Mouse (Mus musculus): ENCODE results near the gene Lpar5. TPM values are rescaled to one million over a fixed set of nuclear protein-coding genes. Genes with fewer than 3 reads are reported as not detected.

Gene Lpar5
- polyA plus RNA-seq, 1 experiment: not detected

DNA sequence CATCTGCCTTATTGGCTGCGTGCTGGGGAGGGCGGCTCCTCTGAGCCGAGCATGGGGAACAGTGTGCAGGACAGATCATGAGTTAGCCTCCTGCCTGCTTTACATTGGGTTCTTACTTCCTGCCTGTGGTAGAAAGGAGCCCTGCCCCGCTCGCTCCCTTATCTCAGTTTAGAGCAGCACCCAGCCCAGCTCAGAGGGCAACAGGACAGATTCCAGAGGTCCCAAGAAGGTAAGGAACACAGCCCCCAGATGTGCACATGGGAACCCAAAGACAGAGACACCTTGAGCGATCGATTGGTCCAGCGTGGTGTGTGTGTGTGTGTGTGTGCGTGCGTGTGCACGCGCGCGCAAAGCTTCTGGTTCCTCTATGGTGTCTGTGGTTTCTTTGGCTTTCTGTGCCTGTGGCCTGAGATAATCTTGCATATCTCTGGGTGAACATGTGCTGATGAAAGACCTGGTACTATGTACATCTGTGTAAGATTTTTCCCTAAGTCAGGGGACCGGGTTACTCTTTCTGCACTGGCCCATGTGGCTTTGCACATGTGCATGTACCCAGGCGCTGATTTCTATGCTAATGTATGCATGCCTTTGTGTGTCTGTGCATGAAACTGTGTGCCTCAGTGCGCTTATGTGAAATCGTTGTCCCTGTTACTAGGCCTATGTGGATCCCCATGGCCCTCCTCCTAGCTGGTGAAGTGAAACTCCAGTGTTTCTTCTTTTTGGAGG is 3.6 kb downstream of the Lpar5 start:
- Histone ChIP-seq H3K4me3 (ENCODE audit: insufficient read depth, low read depth, low read length) (peak overlapping the region; percentile 26; the same call in 1 of the 2 replicates), H3K4me1 (ENCODE audit: control insufficient read depth, insufficient read depth, insufficient read length, low read length) (no peaks in the 10 kb centered on the region), H3K27ac (replicated peaks; ENCODE audit: low read depth, low read length) (no peak overlapping the region; the same call in 1 of the 2 replicates)

DNA sequence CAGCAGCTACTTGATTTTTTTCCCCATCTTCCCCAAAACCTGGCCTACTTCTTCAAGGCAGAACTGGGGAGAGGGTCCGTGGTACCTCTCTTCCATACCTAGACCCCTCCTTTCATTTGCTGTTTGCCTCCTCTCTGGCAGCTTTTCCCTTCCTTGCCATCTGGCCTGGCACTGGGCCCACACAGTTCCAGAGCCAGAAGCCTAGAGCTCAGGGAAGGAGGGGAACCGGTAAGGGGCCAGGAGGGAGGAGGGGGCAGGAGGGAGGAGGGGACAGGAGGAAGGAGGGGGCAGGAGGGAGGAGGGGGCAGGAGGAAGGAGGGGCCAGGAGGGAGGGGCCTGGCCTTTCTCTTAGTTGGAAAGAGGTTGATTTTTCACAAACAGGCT is 4.2 kb downstream of the Lpar5 start:
- no peak overlapping the region for H3K27ac ChIP-seq (replicated peaks; ENCODE audit: low read depth, low read length)
- H3K4me1 ChIP-seq (ENCODE audit: control insufficient read depth, insufficient read depth, insufficient read length, low read length): no peaks in the 10 kb centered on the region
- no peak overlapping the region for H3K4me3 ChIP-seq (ENCODE audit: insufficient read depth, low read depth, low read length)

DNA sequence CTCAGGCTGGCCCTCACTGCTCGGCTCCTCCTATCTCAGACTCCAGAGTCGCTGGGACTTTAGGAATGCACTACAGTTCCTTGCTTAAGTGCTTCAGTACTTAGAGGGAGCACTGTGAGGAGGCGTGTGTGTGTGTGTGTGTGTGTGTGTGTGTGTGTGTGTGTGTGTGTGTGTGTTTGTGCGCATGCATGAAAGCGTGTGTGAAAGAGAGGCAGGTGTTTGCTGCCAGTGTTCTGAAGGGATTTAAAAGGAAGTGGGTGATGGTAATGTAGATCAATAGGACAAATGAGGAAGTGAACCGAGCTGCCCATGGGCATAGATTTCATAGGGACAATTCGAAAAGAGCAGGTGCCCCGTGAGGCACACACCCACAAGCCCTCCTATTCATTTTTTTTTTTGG is 6.1 kb downstream of the Lpar5 start:
- Histone ChIP-seq H3K4me1 (ENCODE audit: control insufficient read depth, insufficient read depth, insufficient read length, low read length) (no peaks in the 10 kb centered on the region), H3K27ac (replicated peaks; ENCODE audit: low read depth, low read length) (no peak overlapping the region), H3K4me3 (ENCODE audit: insufficient read depth, low read depth, low read length) (no peak overlapping the region)

DNA sequence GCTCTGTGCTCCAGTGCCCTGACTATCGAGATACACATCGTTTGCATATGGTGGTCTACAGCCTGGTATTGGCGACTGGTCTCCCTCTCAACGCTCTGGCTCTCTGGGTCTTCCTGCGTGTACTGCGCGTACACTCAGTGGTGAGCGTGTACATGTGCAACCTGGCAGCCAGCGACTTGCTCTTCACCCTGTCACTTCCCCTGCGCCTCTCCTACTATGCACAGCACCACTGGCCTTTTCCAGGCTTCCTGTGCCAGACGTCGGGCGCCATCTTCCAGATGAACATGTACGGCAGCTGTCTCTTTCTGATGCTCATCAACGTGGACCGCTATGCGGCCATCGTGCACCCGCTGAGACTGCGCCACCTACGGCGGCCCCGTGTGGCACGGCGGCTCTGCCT is 13.7 kb downstream of the Lpar5 start:
- Histone ChIP-seq H3K27ac (replicated peaks; ENCODE audit: low read depth, low read length) (no peak overlapping the region), H3K4me3 (ENCODE audit: insufficient read depth, low read depth, low read length) (peak overlapping the region; percentile 46), H3K4me1 (ENCODE audit: control insufficient read depth, insufficient read depth, insufficient read length, low read length) (no peaks in the 10 kb centered on the region)

GRCm38 (mm10) chr6:125081797-125082560 is 14.3 kb downstream of the Lpar5 start:
- H3K4me3 ChIP-seq (ENCODE audit: insufficient read depth, low read depth, low read length): peak overlapping the region; percentile 46
- no peaks in the 10 kb centered on the region for H3K4me1 ChIP-seq (ENCODE audit: control insufficient read depth, insufficient read depth, insufficient read length, low read length)
- no peak overlapping the region for H3K27ac ChIP-seq (replicated peaks; ENCODE audit: low read depth, low read length)

DNA sequence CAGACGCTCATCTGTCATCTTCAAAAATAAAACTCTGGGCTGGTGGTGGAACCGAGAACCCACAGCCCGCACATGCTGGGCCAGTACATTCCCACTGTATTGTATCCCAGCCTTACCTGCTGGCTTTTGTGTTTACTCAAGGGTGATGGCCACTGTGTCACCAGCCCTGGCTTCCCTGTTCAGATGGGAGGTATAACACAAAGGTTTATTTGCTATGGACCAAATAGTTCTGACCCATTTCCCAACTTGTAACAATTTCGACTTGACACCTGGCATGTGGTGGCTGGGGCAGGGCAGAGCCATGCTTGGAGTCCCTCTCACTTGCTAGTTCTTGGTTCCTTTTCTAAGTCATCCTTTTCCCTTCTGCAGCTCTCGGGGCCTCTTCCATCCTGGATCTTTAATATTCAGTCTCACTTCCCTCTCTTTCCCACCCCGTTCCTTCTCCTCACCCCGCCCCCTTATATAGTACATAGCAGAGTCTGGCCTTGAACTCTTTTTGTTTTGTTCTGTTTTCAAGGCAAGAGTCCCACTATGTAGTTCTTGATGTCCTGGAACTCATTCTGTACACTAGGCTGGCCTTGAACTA is 15.2 kb downstream of the Lpar5 start:
- no peaks in the 10 kb centered on the region for H3K4me1 ChIP-seq (ENCODE audit: control insufficient read depth, insufficient read depth, insufficient read length, low read length)
- no peak overlapping the region for H3K27ac ChIP-seq (replicated peaks; ENCODE audit: low read depth, low read length)
- no peak overlapping the region for H3K4me3 ChIP-seq (ENCODE audit: insufficient read depth, low read depth, low read length)

DNA sequence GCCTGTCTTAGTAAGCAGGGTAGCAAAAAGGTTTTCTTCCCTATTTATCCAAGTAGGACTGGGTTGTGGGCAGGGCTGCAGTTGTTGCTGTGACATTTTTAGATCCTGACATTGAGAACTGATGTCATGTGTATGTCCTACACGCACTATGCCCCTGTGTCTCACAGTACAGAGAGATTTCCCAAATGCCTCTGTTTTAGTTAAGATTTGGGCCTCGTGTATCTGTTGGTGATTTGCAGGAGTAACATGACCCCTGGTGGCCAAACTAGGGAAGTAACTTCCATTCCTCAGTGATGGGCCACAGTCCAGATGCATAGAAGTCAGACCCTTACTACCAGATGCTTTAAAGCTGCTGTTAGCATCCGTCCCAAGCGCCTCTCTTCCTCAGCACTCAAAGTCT is 16.7 kb downstream of the Lpar5 start:
- Histone ChIP-seq H3K4me1 (ENCODE audit: control insufficient read depth, insufficient read depth, insufficient read length, low read length) (peaks cover 4% of the 10 kb centered on the region), H3K27ac (replicated peaks; ENCODE audit: low read depth, low read length) (no peak overlapping the region), H3K4me3 (ENCODE audit: insufficient read depth, low read depth, low read length) (no peak overlapping the region)

DNA sequence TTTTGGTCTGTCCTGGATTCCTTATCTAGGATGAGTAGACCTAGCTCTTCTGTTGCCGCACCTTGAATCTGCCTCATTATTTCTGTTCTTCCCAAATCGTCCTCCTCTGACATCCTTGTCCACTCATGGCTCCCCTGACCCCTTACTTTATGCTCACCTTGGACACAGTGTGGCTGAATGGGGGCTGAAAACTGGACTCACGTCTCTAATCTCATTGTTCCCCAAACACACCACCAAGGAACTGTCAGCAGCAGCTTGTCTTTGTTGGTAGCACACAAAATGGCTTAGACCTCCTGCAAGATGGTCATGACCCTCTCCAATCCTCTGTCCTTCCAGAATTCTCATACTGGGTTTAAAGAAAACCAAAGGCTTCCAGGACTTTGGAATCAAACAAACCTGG is 20.2 kb downstream of the Lpar5 start:
- no peak overlapping the region; the same call in 1 of the 2 replicates for H3K27ac ChIP-seq (replicated peaks; ENCODE audit: low read depth, low read length)
- H3K4me3 ChIP-seq (ENCODE audit: insufficient read depth, low read depth, low read length): no peak overlapping the region
- peaks cover 11% of the 10 kb centered on the region for H3K4me1 ChIP-seq (ENCODE audit: control insufficient read depth, insufficient read depth, insufficient read length, low read length)

GRCm38 (mm10) chr6:125088561-125089321 is 21.0 kb downstream of the Lpar5 start:
- peak overlapping the region; percentile 4; the same call in 1 of the 2 replicates for H3K4me3 ChIP-seq (ENCODE audit: insufficient read depth, low read depth, low read length)
- H3K4me1 ChIP-seq (ENCODE audit: control insufficient read depth, insufficient read depth, insufficient read length, low read length): peaks cover 11% of the 10 kb centered on the region
- H3K27ac ChIP-seq (replicated peaks; ENCODE audit: low read depth, low read length): peak overlapping the region; percentile 75

DNA sequence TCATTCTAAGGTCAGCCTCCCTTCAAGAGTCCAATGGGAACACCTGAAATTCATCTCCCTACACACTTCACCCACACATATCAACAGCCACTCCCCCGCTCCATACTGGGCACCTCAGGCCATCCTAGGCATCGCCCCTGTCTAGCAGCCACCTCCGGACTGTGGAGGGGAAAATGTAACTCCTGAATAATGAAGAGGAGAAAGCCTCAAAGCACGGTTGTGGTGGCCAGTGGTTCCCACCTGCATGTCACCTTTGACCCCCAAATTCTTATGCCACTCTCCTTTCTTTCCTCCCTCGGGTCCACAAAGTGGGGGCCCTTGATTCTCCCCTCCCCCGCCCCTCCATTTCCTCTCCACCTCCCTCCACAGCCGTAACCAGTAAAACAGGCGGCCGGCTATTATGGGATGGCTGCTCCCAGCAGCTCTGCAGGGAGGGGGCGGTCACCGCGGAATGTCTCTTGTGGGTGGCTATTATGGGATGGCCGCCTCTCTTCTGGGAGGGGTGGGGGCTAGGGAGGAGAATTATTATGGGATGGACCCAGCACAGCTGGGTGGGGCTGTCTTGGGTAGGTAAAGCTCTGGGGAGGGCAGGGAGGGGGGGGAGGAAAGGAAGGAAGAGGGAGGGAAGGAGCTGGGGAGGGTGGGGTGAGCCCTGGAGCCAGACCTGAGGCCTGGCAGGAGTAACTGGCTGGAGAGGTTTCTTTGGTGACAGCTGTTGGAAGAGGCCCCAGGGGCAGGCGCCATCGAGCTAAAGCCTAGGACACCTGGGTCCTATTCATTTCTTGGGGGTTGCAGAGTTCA is 22.0 kb downstream of the Lpar5 start:
- H3K4me3 ChIP-seq (ENCODE audit: insufficient read depth, low read depth, low read length): peak overlapping the region; percentile 48
- peaks cover 11% of the 10 kb centered on the region for H3K4me1 ChIP-seq (ENCODE audit: control insufficient read depth, insufficient read depth, insufficient read length, low read length)
- peak overlapping the region; percentile 94 for H3K27ac ChIP-seq (replicated peaks; ENCODE audit: low read depth, low read length)

GRCm38 (mm10) chr6:125090341-125091085 is 22.8 kb downstream of the Lpar5 start:
- peaks cover 11% of the 10 kb centered on the region for H3K4me1 ChIP-seq (ENCODE audit: control insufficient read depth, insufficient read depth, insufficient read length, low read length)
- H3K4me3 ChIP-seq (ENCODE audit: insufficient read depth, low read depth, low read length): no peak overlapping the region
- peak overlapping the region; percentile 53 for H3K27ac ChIP-seq (replicated peaks; ENCODE audit: low read depth, low read length)

- Histone ChIP-seq H3K27ac (replicated peaks; ENCODE audit: low read depth, low read length) (peak overlapping the region; percentile 69), H3K4me1 (ENCODE audit: control insufficient read depth, insufficient read depth, insufficient read length, low read length) (peaks cover 11% of the 10 kb centered on the region), H3K4me3 (ENCODE audit: insufficient read depth, low read depth, low read length) (no peak overlapping the region)
Measured at GRCm38 (mm10) chr6:125092372-125092771, 24.7 kb downstream of the Lpar5 start.

- Histone ChIP-seq H3K4me1 (ENCODE audit: control insufficient read depth, insufficient read depth, insufficient read length, low read length) (peaks cover 18% of the 10 kb centered on the region), H3K4me3 (ENCODE audit: insufficient read depth, low read depth, low read length) (no peak overlapping the region), H3K27ac (replicated peaks; ENCODE audit: low read depth, low read length) (no peak overlapping the region)
Measured at GRCm38 (mm10) chr6:125094843-125095242, 27.1 kb downstream of the Lpar5 start.
